Mouse (Mus musculus) spleen, postnatal 10 days (tissue): ENCODE data around the gene Tceal6.
"Not testable (repeated sequence)": the region's sequence is repeated elsewhere in the genome, so short reads cannot be mapped to it uniquely, and the experiment has no call there.

ENCODE experiments used
- DNase-seq, 2 experiments: peaks; one replicate each; pipeline ENCODE4 v3.0.0; 2021 to 2022; ENCODE audit warnings: low spot score in 2 of 2

The Tceal6 gene

DNA sequence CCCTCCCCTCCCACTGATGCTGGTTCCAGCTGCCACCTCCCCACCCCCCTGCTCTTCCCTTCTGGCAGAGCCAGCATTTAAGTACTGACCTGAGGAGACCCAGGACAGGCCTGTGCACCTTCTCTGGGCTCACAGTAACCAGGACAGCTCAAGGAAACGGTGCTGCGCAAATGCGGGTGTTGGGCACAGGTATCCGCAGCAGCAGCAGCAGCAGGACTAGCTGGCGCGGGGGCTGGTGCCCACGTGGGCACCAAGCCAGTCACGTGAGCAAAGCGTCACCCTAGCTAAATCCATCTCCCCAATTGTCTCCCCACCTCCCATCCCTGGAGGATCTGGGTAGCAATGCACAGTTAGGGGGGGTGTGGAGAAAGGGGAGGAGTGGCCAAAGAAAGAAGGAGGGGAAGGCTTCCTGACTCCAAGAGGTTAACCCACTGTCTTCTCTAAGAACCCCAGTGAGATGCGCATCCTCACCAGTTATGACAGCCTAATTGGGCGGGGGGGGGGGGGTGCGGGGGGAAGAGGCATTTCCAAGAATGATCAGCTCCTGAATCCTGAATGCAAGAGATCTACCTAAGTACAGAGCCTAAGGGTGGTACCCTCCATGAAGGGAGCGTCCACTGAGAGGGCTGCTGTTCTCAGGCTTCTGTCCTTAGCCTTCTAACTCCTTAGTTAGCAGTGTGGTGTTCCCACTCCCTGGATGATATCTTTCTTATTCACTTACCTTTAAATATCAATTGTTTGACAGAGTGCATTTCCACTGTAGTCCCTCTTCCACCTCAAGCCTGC, at the start of gene Tceal6:
Tceal6 (minus strand) TSS at position 252 of the 786 bp plus-strand sequence.
- DNase-seq = no peak

DNA sequence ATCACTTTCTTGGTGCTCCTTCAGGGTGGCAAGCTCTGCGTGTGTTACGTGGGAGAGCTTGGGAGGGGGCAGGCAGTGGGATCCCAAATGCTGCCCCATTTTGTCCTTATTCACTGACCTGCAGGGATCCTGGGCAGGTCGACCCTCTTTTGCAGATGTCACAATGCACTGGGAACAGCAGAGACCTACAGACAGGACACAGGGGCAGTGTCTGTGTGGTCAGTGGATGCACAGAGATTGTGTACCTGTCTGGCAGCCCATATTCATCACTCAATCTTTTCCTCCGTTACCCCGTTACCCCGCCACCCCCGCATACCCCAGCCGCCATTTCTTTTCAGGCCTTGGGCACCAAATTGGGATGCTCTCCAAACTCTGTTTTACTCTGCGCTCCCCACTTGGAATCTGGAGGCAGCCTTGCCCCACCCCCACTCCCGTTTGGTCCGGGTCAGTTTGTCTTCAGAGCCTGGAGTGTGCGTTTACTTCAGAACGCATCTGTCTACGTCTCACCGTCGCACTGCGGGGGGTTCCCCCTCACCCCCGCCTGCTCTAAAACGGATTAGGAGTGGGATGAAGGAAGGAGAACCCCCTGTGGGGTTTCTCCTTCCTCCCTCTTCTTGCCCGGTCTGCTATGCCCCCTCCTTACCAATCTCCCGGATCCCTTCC, 583 bp downstream of the Tceal6 start:
- not testable (repeated sequence) for DNase-seq

DNA sequence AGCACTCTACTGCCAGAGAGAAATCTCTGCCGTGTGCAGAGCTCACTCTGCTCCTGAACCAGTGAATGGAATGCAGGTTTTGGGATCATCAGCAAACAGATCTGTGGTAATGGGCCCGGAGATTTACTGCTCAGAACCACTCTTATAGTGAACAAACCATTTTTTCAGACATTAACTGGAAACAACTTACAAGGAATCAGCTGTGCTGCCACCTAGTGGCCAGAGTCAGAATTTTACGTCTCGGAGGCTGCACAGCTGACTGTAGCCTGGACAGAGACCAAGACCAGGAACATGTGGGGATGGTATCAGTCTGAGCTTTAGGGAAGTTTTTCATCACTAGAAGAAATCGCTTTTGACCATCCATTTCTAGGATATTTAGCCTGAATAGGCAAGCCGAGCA, 20.6 kb downstream of the Tceal6 start:
- DNase-seq = not testable (repeated sequence)

DNA sequence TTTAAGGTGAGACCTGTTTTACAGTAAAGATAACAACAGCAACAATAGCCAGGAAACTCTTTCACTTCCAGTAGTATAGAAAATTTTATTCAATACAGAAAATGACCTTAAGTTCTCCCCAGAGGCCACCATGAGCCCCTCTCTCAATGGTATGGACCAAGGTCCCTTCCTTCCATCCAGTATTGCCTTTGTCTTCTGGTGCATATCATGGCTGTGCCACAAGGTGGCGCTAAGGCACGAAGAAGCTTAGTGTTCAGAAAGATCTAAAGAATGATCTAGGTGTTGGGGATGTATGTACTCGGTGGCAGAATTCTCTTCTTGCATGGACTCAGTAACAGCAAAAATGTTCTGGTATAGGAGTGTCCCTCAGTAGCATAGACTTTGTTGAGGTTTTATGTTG, 21.8 kb downstream of the Tceal6 start:
- DNase-seq = not testable (repeated sequence)

DNA sequence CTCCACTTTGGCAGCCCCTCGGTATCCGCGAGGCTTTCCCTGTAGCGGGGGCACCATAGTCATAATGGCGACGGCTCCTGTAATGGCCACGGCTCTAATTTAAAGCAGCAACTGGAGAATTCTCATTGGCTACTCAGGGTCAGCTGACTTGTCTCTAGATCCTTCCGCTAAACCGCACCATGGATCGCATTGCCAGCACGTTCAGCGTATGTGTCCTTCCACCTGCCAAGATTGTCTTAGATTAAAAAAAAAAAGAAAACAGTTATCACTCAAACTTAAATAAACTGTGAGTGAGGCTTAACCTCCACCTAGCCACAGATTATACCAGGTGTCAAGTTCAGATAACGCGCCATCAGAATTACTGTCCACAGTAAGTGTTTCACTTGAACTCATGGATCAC, 33.0 kb downstream of the Tceal6 start, which contains the start of gene Gm15023:
Gm15023 (minus strand) TSS at position 101 of the 400 bp plus-strand sequence.
- not testable (repeated sequence) for DNase-seq
